Mouse (Mus musculus): ENCODE data around the gene Epha2. TPM values are rescaled to one million over a fixed set of nuclear protein-coding genes. Genes with fewer than 3 reads are reported as not detected.
A peak's percentile ranks its signal among the peaks of the same experiment; 100 is the strongest.

The Epha2 gene
- polyA plus RNA-seq, 1 experiment from 2014 or later: 3.3 TPM

- Histone ChIP-seq H3K4me1 (replicated peaks) (peaks cover 56% of the 10 kb centered on the region), H3K27ac (no peak overlapping the region), H3K4me3 (no peak overlapping the region), H3K36me3 (no peaks in the 10 kb centered on the region), H3K9me3 (no peaks in the 10 kb centered on the region), H3K27me3 (ENCODE audit: insufficient read depth, poor library complexity, severe bottlenecking) (peaks cover 97% of the 10 kb centered on the region)
- DNase-seq (ENCODE audit: low spot score): no peak
- 70% methylated on average over 13 of the region's 13 CpGs for WGBS
These were observed 1.7 kb upstream of the Epha2 start for GRCm38 (mm10) chr4:141299356-141299755.

GRCm38 (mm10) chr4:141300196-141300595, 844 bp upstream of the Epha2 start:
- no peak overlapping the region for H3K27ac ChIP-seq
- no peak overlapping the region for H3K4me3 ChIP-seq
- H3K9me3 ChIP-seq: no peaks in the 10 kb centered on the region
- 66% methylated on average over 4 of the region's 4 CpGs for WGBS
- peaks cover 61% of the 10 kb centered on the region for H3K4me1 ChIP-seq (replicated peaks)
- DNase-seq (ENCODE audit: low spot score): no peak
- peaks cover 93% of the 10 kb centered on the region for H3K27me3 ChIP-seq (ENCODE audit: insufficient read depth, poor library complexity, severe bottlenecking)
- H3K36me3 ChIP-seq: no peaks in the 10 kb centered on the region

- Histone ChIP-seq H3K27me3 (ENCODE audit: insufficient read depth, poor library complexity, severe bottlenecking) (peaks cover 77% of the 10 kb centered on the region), H3K9me3 (no peaks in the 10 kb centered on the region), H3K36me3 (no peaks in the 10 kb centered on the region), H3K4me1 (replicated peaks) (peaks cover 65% of the 10 kb centered on the region), H3K27ac (peak overlapping the region; percentile 84), H3K4me3 (peak overlapping the region; percentile 82)
- under 1% methylated on average over 51 of the region's 51 CpGs for WGBS
- DNase-seq (ENCODE audit: low spot score): no peak
These were observed 769 bp downstream of the Epha2 start for GRCm38 (mm10) chr4:141301591-141302427.

GRCm38 (mm10) chr4:141302428-141303401, 1.7 kb downstream of the Epha2 start:
- peak overlapping the region; percentile 82 for H3K4me3 ChIP-seq
- H3K4me1 ChIP-seq (replicated peaks): peaks cover 71% of the 10 kb centered on the region
- H3K36me3 ChIP-seq: peaks cover 3% of the 10 kb centered on the region; the same call in 1 of the 2 replicates
- no peaks in the 10 kb centered on the region for H3K9me3 ChIP-seq
- peaks cover 68% of the 10 kb centered on the region for H3K27me3 ChIP-seq (ENCODE audit: insufficient read depth, poor library complexity, severe bottlenecking)
- WGBS: 8% methylated on average over 27 of the region's 27 CpGs
- peak overlapping the region; percentile 84 for H3K27ac ChIP-seq
- DNase-seq (ENCODE audit: low spot score): peak; percentile 30

GRCm38 (mm10) chr4:141303402-141304222, 2.6 kb downstream of the Epha2 start:
- H3K27ac ChIP-seq: peak overlapping the region; percentile 57; the same call in 1 of the 2 replicates
- WGBS: 42% methylated on average over 7 of the region's 7 CpGs
- peaks cover 60% of the 10 kb centered on the region for H3K27me3 ChIP-seq (ENCODE audit: insufficient read depth, poor library complexity, severe bottlenecking)

GRCm38 (mm10) chr4:141304223-141304611, 3.2 kb downstream of the Epha2 start:
- Histone ChIP-seq H3K27ac (0 out of 2 replicates have a peak overlapping the region, but pooled peaks have one; percentile 26), H3K27me3 (ENCODE audit: insufficient read depth, poor library complexity, severe bottlenecking) (peaks cover 54% of the 10 kb centered on the region), H3K4me3 (no peak overlapping the region), H3K9me3 (no peaks in the 10 kb centered on the region), H3K36me3 (peaks cover 18% of the 10 kb centered on the region), H3K4me1 (replicated peaks) (peaks cover 81% of the 10 kb centered on the region)
- DNase-seq (ENCODE audit: low spot score): no peak
- WGBS: 79% methylated on average over 4 of the region's 4 CpGs

More at GRCm38 (mm10) chr4:141303402-141304222, 2.6 kb downstream of the Epha2 start:
- no peaks in the 10 kb centered on the region for H3K9me3 ChIP-seq
- H3K4me3 ChIP-seq: peak overlapping the region; percentile 82
- DNase-seq (ENCODE audit: low spot score): no peak
- H3K36me3 ChIP-seq: peaks cover 12% of the 10 kb centered on the region
- peaks cover 75% of the 10 kb centered on the region for H3K4me1 ChIP-seq (replicated peaks)

- Histone ChIP-seq H3K27me3 (ENCODE audit: insufficient read depth, poor library complexity, severe bottlenecking) (peaks cover 36% of the 10 kb centered on the region), H3K27ac (peak overlapping the region; percentile 78)
These were observed 5.0 kb downstream of the Epha2 start for GRCm38 (mm10) chr4:141306057-141306456.

GRCm38 (mm10) chr4:141308381-141308780, 7.3 kb downstream of the Epha2 start:
- Histone ChIP-seq H3K4me1 (replicated peaks) (peaks cover 92% of the 10 kb centered on the region), H3K27me3 (ENCODE audit: insufficient read depth, poor library complexity, severe bottlenecking) (peaks cover 12% of the 10 kb centered on the region), H3K36me3 (peaks cover 29% of the 10 kb centered on the region), H3K9me3 (no peaks in the 10 kb centered on the region), H3K4me3 (no peak overlapping the region), H3K27ac (peak overlapping the region; percentile 85; the same call in 1 of the 2 replicates)
- DNase-seq (ENCODE audit: low spot score): no peak
- WGBS: 94% methylated on average over 22 of the region's 22 CpGs

More at GRCm38 (mm10) chr4:141306057-141306456, 5.0 kb downstream of the Epha2 start:
- Histone ChIP-seq H3K36me3 (peaks cover 21% of the 10 kb centered on the region), H3K9me3 (no peaks in the 10 kb centered on the region), H3K4me3 (peak overlapping the region; percentile 27; the same call in 1 of the 2 replicates), H3K4me1 (replicated peaks) (peaks cover 92% of the 10 kb centered on the region)
- WGBS: 13% methylated on average over 8 of the region's 8 CpGs
- DNase-seq (ENCODE audit: low spot score): peak; percentile 52

- H3K36me3 ChIP-seq: peaks cover 29% of the 10 kb centered on the region
- peak overlapping the region; percentile 85 for H3K27ac ChIP-seq
- no peak for DNase-seq (ENCODE audit: low spot score)
- no peak overlapping the region for H3K4me3 ChIP-seq
- H3K27me3 ChIP-seq (ENCODE audit: insufficient read depth, poor library complexity, severe bottlenecking): peaks cover 5% of the 10 kb centered on the region
- 95% methylated on average over 34 of the region's 34 CpGs for WGBS
- peaks cover 92% of the 10 kb centered on the region for H3K4me1 ChIP-seq (replicated peaks)
- H3K9me3 ChIP-seq: no peaks in the 10 kb centered on the region
These were observed 8.1 kb downstream of the Epha2 start for GRCm38 (mm10) chr4:141308857-141309772.

- Histone ChIP-seq H3K4me3 (no peak overlapping the region; the same call in 1 of the 2 replicates), H3K36me3 (peaks cover 29% of the 10 kb centered on the region), H3K9me3 (no peaks in the 10 kb centered on the region), H3K4me1 (replicated peaks) (peaks cover 89% of the 10 kb centered on the region), H3K27me3 (ENCODE audit: insufficient read depth, poor library complexity, severe bottlenecking) (no peaks in the 10 kb centered on the region; the same call in 1 of the 2 replicates), H3K27ac (peak overlapping the region; percentile 85)
- DNase-seq (ENCODE audit: low spot score): peak; percentile 43
- WGBS: 31% methylated on average over 10 of the region's 10 CpGs
These were observed 8.7 kb downstream of the Epha2 start for GRCm38 (mm10) chr4:141309773-141310145.

GRCm38 (mm10) chr4:141310191-141310606, 9.2 kb downstream of the Epha2 start:
- 17% methylated on average over 8 of the region's 8 CpGs for WGBS
- H3K4me3 ChIP-seq: peak overlapping the region; percentile 18; the same call in 1 of the 2 replicates
- H3K27ac ChIP-seq: peak overlapping the region; percentile 85
- H3K27me3 ChIP-seq (ENCODE audit: insufficient read depth, poor library complexity, severe bottlenecking): no peaks in the 10 kb centered on the region; the same call in 1 of the 2 replicates
- peak; percentile 57 for DNase-seq (ENCODE audit: low spot score)
- peaks cover 87% of the 10 kb centered on the region for H3K4me1 ChIP-seq (replicated peaks)
- H3K9me3 ChIP-seq: no peaks in the 10 kb centered on the region
- peaks cover 29% of the 10 kb centered on the region for H3K36me3 ChIP-seq

Data from hindbrain, embryonic 10.5 days (tissue).